In genomic region chr4:98511296-98511695, GRCm38 (mm10) we compare ENCODE assay signal across 8 mouse cellular contexts.
DNase-seq lines count a peak whose midpoint lies in the region; ATAC-seq lines count a peak whose summit lies in the region.

No protein-coding gene starts in this region.

- no peaks in the 10 kb centered on the region for H3K36me3 ChIP-seq in forebrain, embryonic 15.5 days

- peak; percentile 62; the same call in 1 of the 2 replicates for ATAC-seq in forebrain, embryonic 15.5 days (replicated peaks)

- no peak overlapping the region for H3K4me2 ChIP-seq in forebrain, embryonic 15.5 days (replicated peaks)

- peaks cover 12% of the 10 kb centered on the region for H3K4me1 ChIP-seq in forebrain, embryonic 15.5 days

- peak; percentile 64 to 66 for DNase-seq in cerebellum, postnatal 10 days
- DNase-seq in cerebellum, adult 9-10 months: no peak
- peak; percentile 95 for DNase-seq in 3T3-L1 (ENCODE audit: low read depth, low spot score)
- DNase-seq in kidney, adult 9 months: peak; percentile 84
- DNase-seq in ovary, postnatal 10 days (ENCODE audit: low spot score): peak; percentile 10
- no peak for DNase-seq in left cerebral cortex, adult 8-10 months (ENCODE audit: low spot score in 2 of 2)
- DNase-seq in thymus, postnatal 14 days: no peak

- H3K27ac ChIP-seq in forebrain, embryonic 15.5 days (replicated peaks): 0 out of 2 replicates have a peak overlapping the region, but pooled peaks have one; percentile 20

- 25% methylated on average over 2 of the region's 2 CpGs for WGBS in forebrain, embryonic 15.5 days

- H3K9ac ChIP-seq in forebrain, embryonic 15.5 days (replicated peaks): no peak overlapping the region

- no peaks in the 10 kb centered on the region for H3K9me3 ChIP-seq in forebrain, embryonic 15.5 days

- H3K27me3 ChIP-seq in forebrain, embryonic 15.5 days: no peaks in the 10 kb centered on the region

- no peak overlapping the region for H3K4me3 ChIP-seq in forebrain, embryonic 15.5 days

Comparison
In these comparisons a context has a peak if more than half of its experiments do, and no peak if none do; other contexts are left out.
1. DNase-seq: peak in cerebellum, postnatal 10 days (2 of 2), 3T3-L1 (single experiment), kidney, adult 9 months (single experiment) and ovary, postnatal 10 days (single experiment); none in cerebellum, adult 9-10 months (single experiment), left cerebral cortex, adult 8-10 months (0 of 2) and thymus, postnatal 14 days (single experiment).